Mouse (Mus musculus): ENCODE measurements around the gene Fam129a.

The Fam129a gene

GRCm38 (mm10) chr1:151570981-151571837 lies at the start of gene Fam129a:
Fam129a (plus strand) TSS chr1:151571186.
- DNase-seq (ENCODE audit: low read depth), result peak; percentile 51

- no peak for DNase-seq (ENCODE audit: low read depth)
These were observed 44.3 kb upstream of the Fam129a start for GRCm38 (mm10) chr1:151526701-151527100.

GRCm38 (mm10) chr1:151543796-151544477 lies 27.0 kb upstream of the Fam129a start:
- DNase-seq (ENCODE audit: low read depth), result no peak

GRCm38 (mm10) chr1:151544581-151544980 lies 26.4 kb upstream of the Fam129a start:
- no peak for DNase-seq (ENCODE audit: low read depth)

GRCm38 (mm10) chr1:151545571-151545970 lies 25.4 kb upstream of the Fam129a start:
- no peak for DNase-seq (ENCODE audit: low read depth)

- DNase-seq (ENCODE audit: low read depth), result no peak
These were observed 21.9 kb upstream of the Fam129a start for GRCm38 (mm10) chr1:151548896-151549610.

- DNase-seq (ENCODE audit: low read depth), result no peak
These were observed 21.2 kb upstream of the Fam129a start for GRCm38 (mm10) chr1:151549794-151550193.

- no peak for DNase-seq (ENCODE audit: low read depth)
These were observed 20.2 kb upstream of the Fam129a start for GRCm38 (mm10) chr1:151550587-151551479.

GRCm38 (mm10) chr1:151560536-151560935 lies 10.4 kb upstream of the Fam129a start:
- no peak for DNase-seq (ENCODE audit: low read depth)

GRCm38 (mm10) chr1:151563401-151563800 lies 7.6 kb upstream of the Fam129a start:
- no peak for DNase-seq (ENCODE audit: low read depth)

GRCm38 (mm10) chr1:151563893-151564292 lies 7.1 kb upstream of the Fam129a start:
- no peak for DNase-seq (ENCODE audit: low read depth)

- peak; percentile 72 for DNase-seq (ENCODE audit: low read depth)
These were observed 6.6 kb upstream of the Fam129a start for GRCm38 (mm10) chr1:151564377-151564776.

- no peak for DNase-seq (ENCODE audit: low read depth)
These were observed 2.3 kb upstream of the Fam129a start for GRCm38 (mm10) chr1:151568682-151569081.

GRCm38 (mm10) chr1:151571838-151572578 lies 1.0 kb downstream of the Fam129a start:
- peak; percentile 34 for DNase-seq (ENCODE audit: low read depth)

GRCm38 (mm10) chr1:151572601-151573320 lies 1.8 kb downstream of the Fam129a start:
- DNase-seq (ENCODE audit: low read depth), result no peak

GRCm38 (mm10) chr1:151580200-151580982 lies 9.4 kb downstream of the Fam129a start:
- no peak for DNase-seq (ENCODE audit: low read depth)

- no peak for DNase-seq (ENCODE audit: low read depth)
These were observed 10.5 kb downstream of the Fam129a start for GRCm38 (mm10) chr1:151581454-151581853.

- DNase-seq (ENCODE audit: low read depth), result no peak
These were observed 11.0 kb downstream of the Fam129a start for GRCm38 (mm10) chr1:151581977-151582376.

- no peak for DNase-seq (ENCODE audit: low read depth)
These were observed 12.6 kb downstream of the Fam129a start for GRCm38 (mm10) chr1:151583457-151584181.

Data from naive thymus-derived CD4-positive, alpha-beta T cell, adult 2 months (primary cell).